Mouse (Mus musculus) layer of hippocampus, adult 2 months (tissue): ENCODE data around the gene Cemip2. TPM values are rescaled to one million over a fixed set of nuclear protein-coding genes. Genes with fewer than 3 reads are reported as not detected.
A peak's percentile ranks its signal among the peaks of the same experiment; 100 is the strongest.

Experiments used
- DNase-seq, 2 experiments: peaks; one replicate each; pipeline ENCODE4 v3.0.0; 2022; ENCODE audit warnings: low spot score in 2 of 2
- H3K27ac ChIP-seq: fragments of 200-600 bp; 2 replicates; pipeline ENCODE4 v1.8.1; 2022
- H3K4me3 ChIP-seq: fragments of 200-600 bp; 2 replicates; pipeline ENCODE4 v1.8.1; 2022; ENCODE audit warnings: mild to moderate bottlenecking
- CTCF ChIP-seq: fragments of 200-600 bp; conservative IDR thresholded peaks from 2 replicates; pipeline ENCODE4 v1.8.1; 2022; ENCODE audit warnings: antibody characterized with exemption, mild to moderate bottlenecking, moderate library complexity
- total RNA-seq, 2 experiments: library from RNA; stranded (reverse); gene quantifications; 2 replicates each; pipeline ENCODE4 v1.2.3; 2021

Cemip2 gene
- total RNA-seq, 2 experiments from 2014 or later = 13.3 TPM

- no peak overlapping the region for H3K27ac ChIP-seq
- DNase-seq = no peak
- TF ChIP-seq CTCF = peak; percentile 75
- no peak overlapping the region for H3K4me3 ChIP-seq
Observed at GRCm38 (mm10) chr19:21825128-21825885, 47.2 kb downstream of the Cemip2 start.

GRCm38 (mm10) chr19:21833416-21833992 is 55.4 kb downstream of the Cemip2 start:
- H3K27ac ChIP-seq = no peak overlapping the region
- H3K4me3 ChIP-seq = no peak overlapping the region
- no peak for TF ChIP-seq CTCF
- DNase-seq = no peak

- no peak overlapping the region for H3K27ac ChIP-seq
- DNase-seq = no peak
- no peak overlapping the region for H3K4me3 ChIP-seq
- no peak for TF ChIP-seq CTCF
Observed at GRCm38 (mm10) chr19:21834952-21835351, 56.8 kb downstream of the Cemip2 start.

GRCm38 (mm10) chr19:21850721-21851120 is 72.6 kb downstream of the Cemip2 start:
- H3K27ac ChIP-seq = no peak overlapping the region
- TF ChIP-seq CTCF = no peak
- no peak for DNase-seq
- no peak overlapping the region for H3K4me3 ChIP-seq

GRCm38 (mm10) chr19:21854526-21855228 is 76.5 kb downstream of the Cemip2 start:
- 0 out of 2 replicates have a peak, but pooled peaks have one; percentile 5 for TF ChIP-seq CTCF
- no peak for DNase-seq
- Histone ChIP-seq H3K4me3 (no peak overlapping the region), H3K27ac (no peak overlapping the region)

- Histone ChIP-seq H3K27ac (no peak overlapping the region), H3K4me3 (no peak overlapping the region)
- TF ChIP-seq CTCF = no peak
- DNase-seq = no peak
Observed at GRCm38 (mm10) chr19:21855421-21856128, 77.4 kb downstream of the Cemip2 start.

GRCm38 (mm10) chr19:21858846-21859521 is 80.8 kb downstream of the Cemip2 start:
- no peak for DNase-seq
- no peak for TF ChIP-seq CTCF
- no peak overlapping the region for H3K4me3 ChIP-seq

GRCm38 (mm10) chr19:21860132-21860531 is 82.0 kb downstream of the Cemip2 start:
- Histone ChIP-seq H3K4me3 (no peak overlapping the region), H3K27ac (no peak overlapping the region)
- no peak for TF ChIP-seq CTCF
- no peak for DNase-seq

More at GRCm38 (mm10) chr19:21858846-21859521, 80.8 kb downstream of the Cemip2 start:
- H3K27ac ChIP-seq = no peak overlapping the region

- no peak for TF ChIP-seq CTCF
- Histone ChIP-seq H3K4me3 (no peak overlapping the region), H3K27ac (no peak overlapping the region)
- DNase-seq = no peak
Observed at GRCm38 (mm10) chr19:21860894-21861293, 82.8 kb downstream of the Cemip2 start.

- no peak for DNase-seq
- TF ChIP-seq CTCF = no peak
- Histone ChIP-seq H3K4me3 (no peak overlapping the region), H3K27ac (no peak overlapping the region)
Observed at GRCm38 (mm10) chr19:21862289-21862990, 84.3 kb downstream of the Cemip2 start.

GRCm38 (mm10) chr19:21862991-21863931 is 85.1 kb downstream of the Cemip2 start:
- Histone ChIP-seq H3K27ac (no peak overlapping the region), H3K4me3 (no peak overlapping the region)
- no peak for DNase-seq
- TF ChIP-seq CTCF = no peak
